7 mouse cellular contexts compared by ENCODE assay signal in genomic region chr3:129332586-129332985, GRCm38 (mm10). TPM values are rescaled to one million over a fixed set of nuclear protein-coding genes. Genes with fewer than 3 reads are reported as not detected.
DNase-seq lines count a peak whose midpoint lies in the region; ATAC-seq and TF ChIP-seq lines count a peak whose summit lies in the region.

TSS of gene Enpep (minus strand) at chr3:129332720.

- H3K4me1 ChIP-seq in testis, adult 2 months (ENCODE audit: control insufficient read depth, insufficient read depth, low read length) = peaks cover 3% of the 10 kb centered on the region; the same call in 1 of the 2 replicates
- peaks cover 25% of the 10 kb centered on the region for H3K4me1 ChIP-seq in lung, embryonic 16.5 days (replicated peaks; ENCODE audit: control insufficient read depth, insufficient read depth, low read length)

- whole genome bisulfite sequencing in lung, embryonic 16.5 days = 5% methylated on average over 13 of the region's 13 CpGs

- H3K9me3 ChIP-seq in lung, embryonic 16.5 days (ENCODE audit: control insufficient read depth, low read length) = no peaks in the 10 kb centered on the region

- peak; percentile 90 for ATAC-seq in lung, embryonic 16.5 days (ENCODE audit: low read depth)

- no peak for DNase-seq in testis, postnatal 14 days (ENCODE audit: low spot score)
- DNase-seq in gastrocnemius, postnatal 14 days = peak; percentile 14
- DNase-seq in kidney, adult 8-10 months = peak; percentile 91 to 94
- DNase-seq in retina, postnatal 1 day = no peak
- DNase-seq in thymus, postnatal 25 days = no peak

- intact Hi-C loops in gastrocnemius, postnatal 14 days (cut with DNase I; ENCODE audit: low total_unique reads) = no loop called here

- no peak for TF ChIP-seq CTCF in testis, adult 2 months (IDR thresholded peaks at IDR 0.05; ENCODE audit: control insufficient read depth, insufficient read depth, insufficient replicate concordance, low read depth, low read length)

- no peak within 1 kb of the TSS for H3K27ac ChIP-seq in testis, adult 2 months (ENCODE audit: control insufficient read depth, insufficient read depth, low read depth, low read length)
- peak within 1 kb of the TSS; percentile 60 for H3K27ac ChIP-seq in lung, embryonic 16.5 days (ENCODE audit: low read length)

- no peaks in the 10 kb centered on the region for H3K36me3 ChIP-seq in testis, adult 2 months (ENCODE audit: control insufficient read depth, insufficient read depth, low read length)
- no peaks in the 10 kb centered on the region for H3K36me3 ChIP-seq in lung, embryonic 16.5 days (ENCODE audit: control insufficient read depth, insufficient read depth, low read length)

- peak within 1 kb of the TSS; percentile 13 for H3K4me3 ChIP-seq in testis, adult 2 months (ENCODE audit: control insufficient read depth, low read depth, low read length)
- H3K4me3 ChIP-seq in lung, embryonic 16.5 days (ENCODE audit: low read length) = peak within 1 kb of the TSS; percentile 50

- peak within 1 kb of the TSS; percentile 61 for H3K4me2 ChIP-seq in lung, embryonic 16.5 days (ENCODE audit: low read depth, low read length)

- H3K27me3 ChIP-seq in testis, adult 2 months (ENCODE audit: control insufficient read depth, insufficient read depth, low read length) = no peaks in the 10 kb centered on the region
- H3K27me3 ChIP-seq in lung, embryonic 16.5 days (ENCODE audit: control insufficient read depth, insufficient read depth, low read depth, low read length) = no peaks in the 10 kb centered on the region

- peak within 1 kb of the TSS; percentile 55 for H3K9ac ChIP-seq in lung, embryonic 16.5 days (ENCODE audit: low read length)

- no peak for TF ChIP-seq POLR2A in testis, adult 2 months (IDR thresholded peaks at IDR 0.05; ENCODE audit: control insufficient read depth, low read depth, low read length)

RNA-seq across cellular contexts. Expression of gene Enpep, which starts in this region (rescaled TPM):
- 0.14 and 0.23 TPM in 2 replicates for polyA plus RNA-seq in testis, adult 2 months (2012; rRNA removed)
- 1 to 10 TPM; 3.5 to 3.6 TPM for total RNA-seq in gastrocnemius, postnatal 14 days (2021)
- polyA plus RNA-seq in lung, embryonic 16.5 days (2015; fragmentation: Nextera tagmentation; extraction: Ambion mirVana) = 48.9 and 51.5 TPM in 2 replicates

Comparison
In these comparisons a context has a peak if more than half of its experiments do, and no peak if none do; other contexts are left out.
1. RNA of gene Enpep (polyA plus RNA-seq): 48.9 to 51.5 TPM in lung, embryonic 16.5 days; 0.14 to 0.23 TPM in testis, adult 2 months; every median in the first group is over 10 times any median in the second.
2. DNase-seq: peak in gastrocnemius, postnatal 14 days (single experiment) and kidney, adult 8-10 months (2 of 2); none in testis, postnatal 14 days (single experiment), retina, postnatal 1 day (single experiment) and thymus, postnatal 25 days (single experiment).